8 mouse cellular contexts compared by ENCODE assay signal in genomic region chr16:8686121-8686870, GRCm38 (mm10). TPM values are rescaled to one million over a fixed set of nuclear protein-coding genes. Genes with fewer than 3 reads are reported as not detected.
A peak's percentile ranks its signal among the peaks of the same experiment; 100 is the strongest.
DNase-seq lines count a peak whose midpoint lies in the region; ATAC-seq and TF ChIP-seq lines count a peak whose summit lies in the region.

No protein-coding gene starts in this region.

- no peaks in the 10 kb centered on the region for H3K79me2 ChIP-seq in heart, adult 2 months (replicated peaks; ENCODE audit: control insufficient read depth, insufficient read depth, low read length)

- H3K36me3 ChIP-seq in embryonic facial prominence, embryonic 10.5 days (replicated peaks): peaks cover 68% of the 10 kb centered on the region
- H3K36me3 ChIP-seq in heart, adult 2 months (ENCODE audit: control insufficient read depth, insufficient read depth, low read length): no peaks in the 10 kb centered on the region
- peaks cover 3% of the 10 kb centered on the region for H3K36me3 ChIP-seq in kidney, adult 2 months (ENCODE audit: control insufficient read depth, insufficient read depth, low read length)
- peaks cover 21% of the 10 kb centered on the region for H3K36me3 ChIP-seq in limb, embryonic 11.5 days (ENCODE audit: control insufficient read depth, insufficient read depth, low read length)
- H3K36me3 ChIP-seq in midbrain, embryonic 15.5 days (replicated peaks): peaks cover 30% of the 10 kb centered on the region
- H3K36me3 ChIP-seq in spleen, adult 2 months (ENCODE audit: control insufficient read depth, insufficient read depth, low read length): peaks cover 21% of the 10 kb centered on the region

- TF ChIP-seq CTCF in heart, adult 2 months (IDR thresholded peaks at IDR 0.05): peak; percentile 97
- TF ChIP-seq CTCF in kidney, adult 2 months (conservative IDR thresholded peaks at IDR 0.05; ENCODE audit: insufficient read depth, insufficient read length, low read depth, low read length): peak; percentile 97
- TF ChIP-seq CTCF in spleen, adult 2 months (IDR thresholded peaks at IDR 0.05; ENCODE audit: extremely low read depth, insufficient read depth, insufficient read length, insufficient replicate concordance): peak; percentile 79; the same call in 1 of the 2 replicates

- no peaks in the 10 kb centered on the region for H3K9me3 ChIP-seq in embryonic facial prominence, embryonic 10.5 days
- H3K9me3 ChIP-seq in limb, embryonic 11.5 days (ENCODE audit: control insufficient read depth, low read length): no peaks in the 10 kb centered on the region
- no peaks in the 10 kb centered on the region for H3K9me3 ChIP-seq in midbrain, embryonic 15.5 days

- no peak overlapping the region for H3K27ac ChIP-seq in embryonic facial prominence, embryonic 10.5 days (replicated peaks)
- H3K27ac ChIP-seq in heart, adult 2 months: no peak overlapping the region
- no peak overlapping the region for H3K27ac ChIP-seq in kidney, adult 2 months (ENCODE audit: insufficient read depth, low read depth, low read length)
- no peak overlapping the region for H3K27ac ChIP-seq in limb, embryonic 11.5 days (replicated peaks; ENCODE audit: low read depth, low read length)
- no peak overlapping the region for H3K27ac ChIP-seq in midbrain, embryonic 15.5 days
- H3K27ac ChIP-seq in spleen, adult 2 months (ENCODE audit: insufficient read depth, low read length): no peak overlapping the region; the same call in 1 of the 2 replicates

- H3K9ac ChIP-seq in heart, adult 2 months (ENCODE audit: low read depth, low read length): no peak overlapping the region
- no peak overlapping the region for H3K9ac ChIP-seq in limb, embryonic 11.5 days (ENCODE audit: low read length)
- no peak overlapping the region for H3K9ac ChIP-seq in midbrain, embryonic 15.5 days

- DNase-seq in A20 (ENCODE audit: low read depth, low spot score): peak; percentile 73
- DNase-seq in adrenal gland, postnatal 10 days: peak; percentile 84
- peak; percentile 67 for DNase-seq in embryonic facial prominence, embryonic 10.5 days (ENCODE audit: low spot score)
- peak; percentile 69 to 78 for DNase-seq in heart, adult 2 months
- peak; percentile 78 for DNase-seq in kidney, adult 2 months
- peak; percentile 79 for DNase-seq in limb, embryonic 11.5 days (ENCODE audit: low spot score)
- peak; percentile 55 to 69 for DNase-seq in spleen, adult 2 months (ENCODE audit: low read depth in 1 of 2, low spot score in 2 of 2)

- H3K4me2 ChIP-seq in limb, embryonic 11.5 days (ENCODE audit: low read depth, severe bottlenecking): no peak overlapping the region
- no peak overlapping the region for H3K4me2 ChIP-seq in midbrain, embryonic 15.5 days

- no peak for ATAC-seq in limb, embryonic 11.5 days (ENCODE audit: insufficient number of reproducible peaks, low FRiP score, low TSS enrichment, low read depth)
- ATAC-seq in midbrain, embryonic 15.5 days (replicated peaks): peak; percentile 14; the same call in 1 of the 2 replicates

- intact Hi-C loops in heart, adult 2 months (cut with DNase I): loop anchor here (1.0 to 2.0 kb wide), 2 partner anchors 83 to 183 kb away; no protein-coding TSS in a partner anchor

- no peak overlapping the region for H3K4me3 ChIP-seq in embryonic facial prominence, embryonic 10.5 days
- H3K4me3 ChIP-seq in heart, adult 2 months: no peak overlapping the region
- no peak overlapping the region for H3K4me3 ChIP-seq in kidney, adult 2 months (ENCODE audit: insufficient read depth, low read depth, low read length)
- H3K4me3 ChIP-seq in limb, embryonic 11.5 days (ENCODE audit: low read depth, low read length): no peak overlapping the region
- H3K4me3 ChIP-seq in midbrain, embryonic 15.5 days: no peak overlapping the region
- no peak overlapping the region for H3K4me3 ChIP-seq in spleen, adult 2 months (ENCODE audit: extremely low read depth, insufficient read depth, insufficient read length)

- no peaks in the 10 kb centered on the region for H3K4me1 ChIP-seq in embryonic facial prominence, embryonic 10.5 days
- no peaks in the 10 kb centered on the region for H3K4me1 ChIP-seq in heart, adult 2 months (ENCODE audit: control insufficient read depth, insufficient read depth, low read length)
- H3K4me1 ChIP-seq in kidney, adult 2 months (ENCODE audit: control insufficient read depth, insufficient read depth, low read length): peaks cover 4% of the 10 kb centered on the region
- H3K4me1 ChIP-seq in limb, embryonic 11.5 days (ENCODE audit: control insufficient read depth, insufficient read depth, low read length): no peaks in the 10 kb centered on the region; the same call in 1 of the 2 replicates
- H3K4me1 ChIP-seq in midbrain, embryonic 15.5 days: no peaks in the 10 kb centered on the region
- no peaks in the 10 kb centered on the region for H3K4me1 ChIP-seq in spleen, adult 2 months (ENCODE audit: control insufficient read depth, insufficient read depth, insufficient read length)

- 63% methylated on average over 7 of the region's 7 CpGs for WGBS in embryonic facial prominence, embryonic 10.5 days
- WGBS in heart, adult 2 months: 50% methylated on average over 7 of the region's 7 CpGs
- 55% methylated on average over 7 of the region's 7 CpGs for WGBS in kidney, adult 2 months
- 60% methylated on average over 7 of the region's 7 CpGs for WGBS in limb, embryonic 11.5 days
- WGBS in midbrain, embryonic 15.5 days: 63% methylated on average over 7 of the region's 7 CpGs
- 55% methylated on average over 7 of the region's 7 CpGs for whole genome bisulfite sequencing in spleen, adult 2 months

- no peaks in the 10 kb centered on the region for H3K27me3 ChIP-seq in embryonic facial prominence, embryonic 10.5 days (replicated peaks; ENCODE audit: low read depth, poor library complexity, severe bottlenecking)
- H3K27me3 ChIP-seq in heart, adult 2 months (ENCODE audit: control insufficient read depth, insufficient read depth, low read length): no peaks in the 10 kb centered on the region
- H3K27me3 ChIP-seq in kidney, adult 2 months (replicated peaks; ENCODE audit: control insufficient read depth, insufficient read depth, low read length): no peaks in the 10 kb centered on the region
- H3K27me3 ChIP-seq in limb, embryonic 11.5 days (ENCODE audit: control insufficient read depth, insufficient read depth, low read length): no peaks in the 10 kb centered on the region
- no peaks in the 10 kb centered on the region for H3K27me3 ChIP-seq in midbrain, embryonic 15.5 days (replicated peaks)
- H3K27me3 ChIP-seq in spleen, adult 2 months (ENCODE audit: control insufficient read depth, insufficient read depth, low read length): no peaks in the 10 kb centered on the region

- TF ChIP-seq POLR2A in heart, adult 2 months (IDR thresholded peaks at IDR 0.05; ENCODE audit: insufficient read depth, low read depth, low read length): no peak
- no peak for TF ChIP-seq POLR2A in kidney, adult 2 months (IDR thresholded peaks at IDR 0.05; ENCODE audit: low read depth, low read length)
- TF ChIP-seq POLR2A in spleen, adult 2 months (IDR thresholded peaks at IDR 0.05; ENCODE audit: low read depth, low read length): no peak

- peak; percentile 82; the same call in 1 of the 2 replicates for TF ChIP-seq EP300 in heart, adult 2 months (IDR thresholded peaks at IDR 0.05; ENCODE audit: insufficient read depth, low read depth, low read length)

RNA-seq across cellular contexts. Expression of gene Gm5767, which starts 5.7 kb away (rescaled TPM):
- total RNA-seq in adrenal gland, postnatal 10 days (2021): not detected
- polyA plus RNA-seq in embryonic facial prominence, embryonic 10.5 days (2016; fragmentation: Nextera tagmentation; extraction: Ambion mirVana): not detected in 2 replicates
- not detected for total RNA-seq in heart, adult 2 months (2021)
- polyA plus RNA-seq in heart, adult 2 months (2012; rRNA removed): 0.39 TPM in 1 of 2 replicates, not detected in the other
- 0.56 and 0.64 TPM in 2 replicates for polyA plus RNA-seq in kidney, adult 2 months (2012; rRNA removed)
- polyA plus RNA-seq in limb, embryonic 11.5 days (2014; fragmentation: Nextera tagmentation; extraction: Ambion mirVana): not detected in 2 replicates
- polyA plus RNA-seq in midbrain, embryonic 15.5 days (2015; fragmentation: Nextera tagmentation; extraction: Ambion mirVana): 0.31 and 0.40 TPM in 2 replicates
- not detected in 2 replicates for polyA plus RNA-seq in spleen, adult 2 months (2012; rRNA removed)

RNA-seq across cellular contexts. Expression of gene Carhsp1, which starts 14.3 kb away (rescaled TPM):
- total RNA-seq in adrenal gland, postnatal 10 days (2021): 10 to 100 TPM; 76.8 to 85.6 TPM
- polyA plus RNA-seq in embryonic facial prominence, embryonic 10.5 days (2016; fragmentation: Nextera tagmentation; extraction: Ambion mirVana): 168 and 176 TPM in 2 replicates
- total RNA-seq in heart, adult 2 months (2021): 10 to 100 TPM; 15.2 to 18.3 TPM
- polyA plus RNA-seq in heart, adult 2 months (2012; rRNA removed): 27.1 and 30.5 TPM in 2 replicates
- 55.0 and 56.1 TPM in 2 replicates for polyA plus RNA-seq in kidney, adult 2 months (2012; rRNA removed)
- 53.4 and 53.6 TPM in 2 replicates for polyA plus RNA-seq in limb, embryonic 11.5 days (2014; fragmentation: Nextera tagmentation; extraction: Ambion mirVana)
- 187 and 207 TPM in 2 replicates for polyA plus RNA-seq in midbrain, embryonic 15.5 days (2015; fragmentation: Nextera tagmentation; extraction: Ambion mirVana)
- 56.5 and 63.1 TPM in 2 replicates for polyA plus RNA-seq in spleen, adult 2 months (2012; rRNA removed)

RNA-seq across cellular contexts. Expression of gene Tmem186, which starts 48.8 kb away (rescaled TPM):
- total RNA-seq in adrenal gland, postnatal 10 days (2021): 10 to 100 TPM; 19.0 to 22.4 TPM
- 23.5 and 25.4 TPM in 2 replicates for polyA plus RNA-seq in embryonic facial prominence, embryonic 10.5 days (2016; fragmentation: Nextera tagmentation; extraction: Ambion mirVana)
- total RNA-seq in heart, adult 2 months (2021): 10 to 100 TPM; 17.2 to 19.1 TPM
- 13.7 and 20.0 TPM in 2 replicates for polyA plus RNA-seq in heart, adult 2 months (2012; rRNA removed)
- 13.4 and 13.8 TPM in 2 replicates for polyA plus RNA-seq in kidney, adult 2 months (2012; rRNA removed)
- 17.2 and 17.5 TPM in 2 replicates for polyA plus RNA-seq in limb, embryonic 11.5 days (2014; fragmentation: Nextera tagmentation; extraction: Ambion mirVana)
- 25.3 and 25.7 TPM in 2 replicates for polyA plus RNA-seq in midbrain, embryonic 15.5 days (2015; fragmentation: Nextera tagmentation; extraction: Ambion mirVana)
- polyA plus RNA-seq in spleen, adult 2 months (2012; rRNA removed): 9.7 and 10.4 TPM in 2 replicates

RNA-seq across cellular contexts. Expression of gene Pmm2, which starts 48.8 kb away (rescaled TPM):
- 10 to 100 TPM; 56.9 to 74.1 TPM for total RNA-seq in adrenal gland, postnatal 10 days (2021)
- polyA plus RNA-seq in embryonic facial prominence, embryonic 10.5 days (2016; fragmentation: Nextera tagmentation; extraction: Ambion mirVana): 54.1 and 58.7 TPM in 2 replicates
- 10 to 100 TPM; 28.8 to 29.1 TPM for total RNA-seq in heart, adult 2 months (2021)
- 38.8 and 50.2 TPM in 2 replicates for polyA plus RNA-seq in heart, adult 2 months (2012; rRNA removed)
- 64.2 and 66.6 TPM in 2 replicates for polyA plus RNA-seq in kidney, adult 2 months (2012; rRNA removed)
- polyA plus RNA-seq in limb, embryonic 11.5 days (2014; fragmentation: Nextera tagmentation; extraction: Ambion mirVana): 43.7 and 48.5 TPM in 2 replicates
- 45.8 and 49.9 TPM in 2 replicates for polyA plus RNA-seq in midbrain, embryonic 15.5 days (2015; fragmentation: Nextera tagmentation; extraction: Ambion mirVana)
- 50.2 and 58.1 TPM in 2 replicates for polyA plus RNA-seq in spleen, adult 2 months (2012; rRNA removed)
